Mouse (Mus musculus) v-Abl transformed pro-B cells (cell line): ENCODE measurements around the gene Dis3l2.

ENCODE experiments used
- in situ Hi-C, 2 experiments: fragments of 400-800 bp; cut with MboI; formaldehyde crosslinking; loops; one replicate each; pipeline ENCODE4 v1.15.1; 2025; ENCODE audit not compliant: unreplicated experiment in 2 of 2

Gene Dis3l2

GRCm38 (mm10) chr1:86719391-86719790 lies 15.8 kb downstream of the Dis3l2 start:
- in situ Hi-C loops = no loop called here

GRCm38 (mm10) chr1:86733160-86733821 lies 29.7 kb downstream of the Dis3l2 start:
- in situ Hi-C loops = no loop called here

- in situ Hi-C loops = no loop called here
Measured at GRCm38 (mm10) chr1:86736414-86736813, 32.8 kb downstream of the Dis3l2 start.

DNA sequence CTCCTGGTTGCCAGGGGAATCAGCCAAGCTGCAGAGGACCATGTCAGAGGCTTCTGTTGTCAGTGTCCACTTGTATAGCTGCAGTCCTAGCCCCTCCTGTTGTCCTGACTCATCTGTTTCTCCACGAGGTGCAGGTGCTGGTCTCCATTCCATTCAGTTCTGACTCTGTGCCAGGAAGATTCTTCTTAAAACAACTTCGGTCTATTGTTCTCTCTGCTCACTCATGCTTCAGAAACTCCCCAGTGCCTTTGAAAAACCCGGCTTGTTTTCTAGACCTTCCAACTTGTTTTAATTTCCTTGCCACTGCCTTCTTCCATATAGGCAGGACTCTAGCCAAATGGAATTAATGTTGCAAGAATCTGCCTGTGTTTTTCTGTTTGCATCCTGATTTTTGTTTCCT lies 39.3 kb downstream of the Dis3l2 start:
- in situ Hi-C loops = no loop called here

DNA sequence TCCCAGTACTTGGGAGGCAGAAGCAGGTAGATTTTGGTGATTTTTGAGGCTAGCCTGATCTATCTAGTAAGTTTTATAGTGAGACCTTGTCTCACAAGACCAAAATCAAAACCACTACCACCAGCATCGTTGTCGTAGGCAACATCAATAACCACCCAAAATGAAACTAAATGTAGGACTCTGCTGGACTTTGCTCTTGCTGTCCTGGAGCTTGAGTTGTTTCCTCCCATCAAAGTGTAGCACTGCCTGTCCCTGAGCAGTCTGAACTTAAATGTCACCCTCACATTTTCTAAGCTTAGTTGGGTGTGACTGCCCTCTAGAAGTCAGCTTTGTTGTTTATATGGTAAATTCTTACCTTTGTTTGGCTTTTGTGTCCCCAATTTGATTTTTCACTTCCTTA lies 43.4 kb downstream of the Dis3l2 start:
- in situ Hi-C loops = no loop called here

DNA sequence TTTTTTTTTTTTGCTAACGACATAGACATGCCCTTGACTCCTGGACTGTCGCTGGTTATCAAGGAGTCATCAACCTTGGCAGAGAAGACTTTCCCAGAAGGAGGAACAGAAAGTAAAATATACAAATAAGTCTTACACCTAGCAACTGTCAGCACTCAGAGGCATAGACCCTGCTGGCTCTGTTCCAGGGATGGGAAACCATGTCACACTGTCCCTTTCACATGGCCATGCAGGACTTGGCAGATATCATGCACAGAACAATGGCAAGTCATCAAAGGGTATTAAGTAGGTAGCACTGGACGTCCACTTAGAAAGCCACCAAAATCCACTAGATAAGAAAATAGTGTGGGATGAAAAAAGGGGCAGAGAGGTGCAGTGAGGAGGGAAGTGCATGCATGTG lies 46.5 kb downstream of the Dis3l2 start:
- in situ Hi-C loops = no loop called here

DNA sequence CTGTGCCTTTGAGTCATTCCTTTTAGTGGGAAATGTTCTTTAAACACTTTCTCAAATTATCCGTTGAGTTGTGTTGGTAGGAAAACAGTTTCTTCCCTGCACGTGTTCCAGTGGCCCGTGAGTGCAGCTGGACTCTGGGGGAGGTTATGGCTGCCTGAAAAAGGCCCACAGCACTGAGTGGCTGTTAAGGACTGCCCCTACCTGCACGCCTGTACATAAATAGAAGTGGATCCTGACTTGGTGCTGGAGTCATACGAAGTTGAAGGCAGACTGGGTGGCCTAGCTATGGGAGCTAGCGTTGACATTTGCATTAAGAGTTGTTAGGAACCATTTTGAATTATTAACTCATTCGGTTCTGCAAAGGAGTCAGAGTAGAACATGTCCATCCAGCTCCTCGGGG lies 49.8 kb downstream of the Dis3l2 start:
- in situ Hi-C loops = no loop called here

DNA sequence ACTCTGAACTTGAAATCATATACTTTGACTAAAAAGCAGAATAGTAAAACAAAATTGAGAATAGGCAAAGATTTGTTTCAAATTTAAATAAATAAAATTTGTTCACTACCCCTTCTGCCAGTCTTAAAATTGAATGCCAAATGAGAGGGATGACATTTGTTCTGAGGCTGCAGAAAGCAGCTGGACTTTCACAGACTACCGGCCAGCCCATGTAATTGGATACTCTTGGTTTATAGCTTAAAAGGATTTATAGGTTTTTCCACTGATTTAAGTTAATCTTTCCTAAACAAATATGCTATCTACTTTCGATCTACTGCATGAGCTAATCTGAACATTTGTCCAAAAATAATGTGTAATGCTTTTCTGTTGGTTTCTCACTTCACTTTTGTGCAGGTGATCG lies 50.7 kb downstream of the Dis3l2 start:
- in situ Hi-C loops = no loop called here

DNA sequence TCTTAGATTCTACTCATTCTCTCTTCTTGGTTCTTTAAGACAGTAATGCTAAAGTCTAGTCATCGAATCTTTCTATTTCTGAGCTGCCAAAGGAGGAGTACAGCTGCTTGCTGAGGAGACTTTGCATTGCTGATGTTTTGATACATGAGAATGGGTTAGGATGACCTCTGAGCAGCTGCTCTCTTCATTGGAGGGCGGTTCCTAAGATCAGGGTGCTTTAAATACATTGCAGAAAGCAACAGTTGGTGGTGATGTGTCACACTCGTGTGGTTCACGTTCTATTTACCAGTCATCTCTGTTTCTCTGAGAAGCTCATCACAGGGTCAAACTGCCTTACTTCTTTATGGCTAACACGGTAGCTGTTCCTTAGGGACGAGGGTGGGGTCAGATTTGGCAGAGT lies 54.5 kb downstream of the Dis3l2 start:
- in situ Hi-C loops = no loop called here

DNA sequence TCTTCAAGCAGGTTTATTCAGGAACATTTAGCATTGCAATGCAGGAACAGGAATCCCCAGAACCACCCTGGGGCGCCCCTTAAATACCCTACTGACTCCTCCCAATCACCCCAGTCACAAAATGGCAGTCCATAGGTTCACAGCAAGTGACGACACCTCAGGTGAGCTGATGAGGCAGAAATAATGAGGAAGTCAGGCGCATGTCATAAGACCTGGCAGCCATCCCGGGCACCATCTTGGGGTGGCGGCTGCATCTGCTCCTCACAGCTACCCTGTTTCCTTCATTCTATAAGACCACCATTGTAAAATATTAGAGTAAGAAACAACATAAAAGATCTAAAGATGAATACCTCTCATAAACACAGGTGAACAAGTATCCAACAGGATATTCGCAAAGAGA lies 58.6 kb downstream of the Dis3l2 start:
- in situ Hi-C loops = no loop called here

DNA sequence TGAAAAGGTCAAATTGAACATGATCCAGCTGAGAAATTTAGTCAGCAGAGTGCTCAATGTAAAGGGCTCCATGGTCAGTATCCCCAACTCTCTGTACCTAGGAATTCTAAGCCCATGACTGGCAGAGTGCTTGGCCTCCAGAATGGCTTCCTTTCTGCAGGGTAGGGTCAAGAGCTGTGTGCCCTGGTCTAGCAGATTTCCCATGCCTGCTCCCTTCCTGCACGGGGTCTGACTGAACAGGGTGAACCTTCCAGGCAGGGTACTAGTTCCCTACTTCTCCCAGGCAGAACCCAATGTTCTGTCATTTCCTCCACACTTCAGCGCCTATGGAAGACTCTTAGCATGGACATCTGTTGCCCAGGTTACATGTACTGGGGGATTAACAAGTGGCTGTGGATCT lies 97.6 kb downstream of the Dis3l2 start:
- in situ Hi-C loops = no loop called here

- in situ Hi-C loops = no loop called here
Measured at GRCm38 (mm10) chr1:86811756-86812155, 108.1 kb downstream of the Dis3l2 start.

GRCm38 (mm10) chr1:86822266-86822665 lies 118.7 kb downstream of the Dis3l2 start:
- in situ Hi-C loops = no loop called here

DNA sequence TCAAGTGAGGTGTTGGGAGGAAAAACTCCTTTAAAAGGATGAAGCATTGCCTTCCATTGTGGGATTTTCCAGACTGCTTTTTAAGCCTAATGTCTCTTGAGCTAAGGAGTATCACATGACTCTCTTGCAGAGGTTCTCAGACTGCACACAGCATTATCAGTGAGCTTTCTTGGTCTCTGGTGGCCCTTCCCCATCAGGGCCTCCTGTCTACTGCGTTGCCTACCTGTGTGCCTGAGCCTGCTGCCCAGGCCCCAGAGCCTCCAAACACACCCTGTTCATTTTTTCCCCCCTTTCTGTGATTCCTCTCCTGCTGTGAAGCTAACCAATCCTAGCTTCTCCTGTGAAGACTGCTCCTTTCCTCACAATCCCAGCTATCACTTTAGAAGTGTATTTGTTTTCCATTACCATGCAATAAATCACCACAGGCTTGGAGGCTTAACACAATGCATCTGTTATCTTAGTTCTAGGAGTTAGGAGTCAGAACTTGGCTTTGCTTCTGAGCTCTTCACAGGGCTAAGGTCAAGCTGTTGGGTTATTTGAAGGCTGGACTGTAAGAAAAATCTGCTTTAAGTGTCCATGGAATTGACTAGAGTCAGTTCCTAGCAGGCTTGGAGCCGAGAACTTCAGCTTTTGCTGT lies 130.9 kb downstream of the Dis3l2 start:
- in situ Hi-C loops = no loop called here

GRCm38 (mm10) chr1:86834988-86835387 lies 131.4 kb downstream of the Dis3l2 start:
- in situ Hi-C loops = no loop called here

GRCm38 (mm10) chr1:86850754-86851153 lies 147.1 kb downstream of the Dis3l2 start:
- in situ Hi-C loops = no loop called here

DNA sequence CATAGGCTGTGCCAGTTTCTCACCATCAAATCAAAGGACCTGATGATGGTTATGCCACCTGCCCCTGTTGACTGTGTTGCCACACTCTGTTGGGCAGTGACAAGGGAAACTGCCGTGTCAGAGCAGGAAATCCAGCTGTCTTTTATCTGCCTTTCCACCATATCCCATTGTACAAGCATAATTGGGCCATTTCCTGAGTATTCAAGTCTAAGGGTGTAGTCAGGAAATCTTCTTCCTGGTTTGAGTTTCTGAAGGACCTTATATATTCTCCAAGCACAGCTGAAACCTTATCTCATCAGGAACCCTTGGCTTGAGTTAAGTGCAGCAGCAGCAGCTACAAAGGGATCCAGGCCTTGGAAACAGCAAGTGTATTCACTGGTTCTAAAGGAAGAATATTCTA lies 155.3 kb downstream of the Dis3l2 start:
- in situ Hi-C loops = no loop called here

- in situ Hi-C loops = no loop called here
Measured at GRCm38 (mm10) chr1:86859371-86859770, 155.8 kb downstream of the Dis3l2 start.

GRCm38 (mm10) chr1:86873745-86874144 lies 170.1 kb downstream of the Dis3l2 start:
- in situ Hi-C loops = no loop called here

- in situ Hi-C loops = no loop called here
Measured at GRCm38 (mm10) chr1:86878743-86879142, 175.1 kb downstream of the Dis3l2 start.

GRCm38 (mm10) chr1:86879547-86879946 lies 175.9 kb downstream of the Dis3l2 start:
- in situ Hi-C loops = no loop called here

- in situ Hi-C loops = no loop called here
Measured at GRCm38 (mm10) chr1:86887060-86887459, 183.5 kb downstream of the Dis3l2 start.

DNA sequence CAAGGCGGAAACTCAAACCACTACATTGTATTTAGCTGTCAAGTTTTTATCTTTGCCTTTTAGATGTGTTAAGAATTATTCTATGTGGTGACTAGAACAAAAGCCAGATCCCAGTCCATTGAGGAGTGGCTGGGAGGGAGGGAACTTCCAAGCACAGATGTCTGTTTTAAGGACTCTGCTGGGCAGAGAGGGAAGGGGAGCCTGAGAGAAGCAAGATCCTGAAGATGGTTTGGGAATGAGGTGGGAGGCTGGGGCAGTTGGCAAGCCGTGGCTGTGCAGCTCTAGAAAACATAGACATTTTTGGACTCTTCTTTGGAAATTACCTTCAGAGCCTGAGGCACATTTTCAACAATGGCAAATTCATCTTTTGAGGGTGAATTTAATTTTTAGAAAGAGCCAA lies 208.9 kb downstream of the Dis3l2 start:
- in situ Hi-C loops = no loop called here
